ENCODE assay signal across 14 mouse cellular contexts in the genomic region with DNA sequence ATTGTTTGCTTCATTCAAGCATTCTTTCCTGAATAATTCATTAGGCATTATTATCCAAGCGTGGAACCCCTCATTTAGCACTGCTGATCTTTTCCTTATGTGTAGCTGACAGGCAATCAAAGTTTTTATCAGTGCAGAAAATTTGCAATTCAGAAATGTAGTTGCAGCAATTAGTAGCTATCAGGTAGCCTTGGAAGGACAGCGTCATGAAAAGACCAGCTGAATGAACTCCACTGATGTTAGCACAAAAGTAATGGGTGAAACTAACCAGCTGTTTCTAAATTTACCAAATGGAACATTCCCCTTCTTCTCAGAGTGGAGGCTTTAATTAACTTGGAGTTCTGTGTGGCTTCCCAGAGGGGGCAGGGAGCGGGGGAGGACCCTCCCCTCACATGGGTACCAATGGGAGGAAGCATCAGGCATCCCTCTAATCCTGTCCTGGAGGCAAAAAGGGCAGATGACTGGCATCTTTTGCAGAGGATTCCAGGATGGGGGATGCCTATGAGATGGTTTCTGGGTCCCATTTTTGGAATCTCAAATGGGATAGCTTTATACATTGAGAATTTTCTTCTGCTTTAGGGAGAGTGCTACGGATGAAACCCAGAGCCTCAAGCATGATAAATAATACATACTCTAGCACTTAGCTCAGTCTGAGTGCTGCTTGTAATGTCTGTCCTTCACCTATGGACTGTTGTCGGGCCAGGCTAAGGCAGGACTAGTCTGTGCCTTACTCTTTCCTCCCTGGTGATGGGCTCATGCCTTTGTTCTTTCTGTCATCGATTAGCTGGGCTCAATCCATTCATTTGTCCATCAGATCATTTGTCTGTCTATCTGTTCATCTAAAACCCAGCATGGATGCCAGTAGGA.
A peak's percentile ranks its signal among the peaks of the same experiment; 100 is the strongest.
DNase-seq lines count a peak whose midpoint lies in the region; ATAC-seq and TF ChIP-seq lines count a peak whose summit lies in the region.
"Had no signal": no experiment of that assay in that cellular context is flagged by ENCODE, and none has a peak within 500 bp of the region (broad histone marks: within the 10 kb centered on the region; RNA-seq: fewer than 3 reads in every experiment).

No protein-coding gene starts in this region.

- H3K27ac ChIP-seq in forebrain, embryonic 16.5 days (ENCODE audit: low read length) = peak overlapping the region; percentile 56; the same call in 1 of the 2 replicates
- H3K27ac ChIP-seq in midbrain, embryonic 12.5 days (replicated peaks) = no peak overlapping the region
- no peak overlapping the region for H3K27ac ChIP-seq in left cerebral cortex, adult 2 months
- H3K27ac ChIP-seq: embryonic facial prominence, embryonic 13.5 days; limb, embryonic 15.5 days had no signal

- no peak overlapping the region for H3K9ac ChIP-seq in forebrain, embryonic 16.5 days (replicated peaks; ENCODE audit: low read depth, low read length)
- no peak overlapping the region for H3K9ac ChIP-seq in midbrain, embryonic 12.5 days (replicated peaks)
- H3K9ac ChIP-seq: embryonic facial prominence, embryonic 13.5 days; limb, embryonic 15.5 days had no signal

- H3K4me3 ChIP-seq in forebrain, embryonic 16.5 days (replicated peaks; ENCODE audit: low read length) = no peak overlapping the region
- no peak overlapping the region for H3K4me3 ChIP-seq in midbrain, embryonic 12.5 days
- no peak overlapping the region for H3K4me3 ChIP-seq in left cerebral cortex, adult 2 months
- H3K4me3 ChIP-seq: embryonic facial prominence, embryonic 13.5 days; limb, embryonic 15.5 days had no signal

- H3K9me3 ChIP-seq in forebrain, embryonic 16.5 days (ENCODE audit: control insufficient read depth, low read length) = peaks cover 3% of the 10 kb centered on the region; the same call in 1 of the 2 replicates
- no peaks in the 10 kb centered on the region for H3K9me3 ChIP-seq in midbrain, embryonic 12.5 days
- H3K9me3 ChIP-seq: embryonic facial prominence, embryonic 13.5 days; G1E; limb, embryonic 15.5 days had no signal

- H3K27me3 ChIP-seq in forebrain, embryonic 16.5 days (replicated peaks; ENCODE audit: control insufficient read depth, insufficient read depth, low read length) = no peaks in the 10 kb centered on the region
- H3K27me3 ChIP-seq in midbrain, embryonic 12.5 days = peaks cover 56% of the 10 kb centered on the region
- H3K27me3 ChIP-seq: embryonic facial prominence, embryonic 13.5 days; limb, embryonic 15.5 days had no signal

- intact Hi-C loops in left cerebral cortex, adult 2 months (cut with DNase I) = no loop called here
- intact Hi-C loops in left cerebral cortex, postnatal 25 days (cut with DNase I) = no loop called here

- H3K36me3 ChIP-seq in forebrain, embryonic 16.5 days (ENCODE audit: control insufficient read depth, insufficient read depth) = no peaks in the 10 kb centered on the region
- H3K36me3 ChIP-seq in midbrain, embryonic 12.5 days = no peaks in the 10 kb centered on the region
- H3K36me3 ChIP-seq: embryonic facial prominence, embryonic 13.5 days; G1E; limb, embryonic 15.5 days had no signal

- peaks cover 25% of the 10 kb centered on the region for H3K4me1 ChIP-seq in forebrain, embryonic 16.5 days (replicated peaks; ENCODE audit: control insufficient read depth, insufficient read depth, low read length)
- H3K4me1 ChIP-seq in midbrain, embryonic 12.5 days = peaks cover 24% of the 10 kb centered on the region
- H3K4me1 ChIP-seq: limb, embryonic 15.5 days had no signal

- no peak for TF ChIP-seq CTCF in left cerebral cortex, adult 2 months (IDR thresholded peaks at IDR 0.05)

- H3K4me2 ChIP-seq in forebrain, embryonic 16.5 days (ENCODE audit: low read length) = no peak overlapping the region
- 0 out of 2 replicates have a peak overlapping the region, but pooled peaks have one; percentile 17 for H3K4me2 ChIP-seq in midbrain, embryonic 12.5 days (replicated peaks)
- H3K4me2 ChIP-seq: embryonic facial prominence, embryonic 13.5 days; limb, embryonic 15.5 days had no signal

- peak; percentile 93 for ATAC-seq in forebrain, embryonic 16.5 days
- ATAC-seq in midbrain, embryonic 12.5 days (ENCODE audit: low FRiP score, low read depth) = peak; percentile 84

- 17% methylated on average over 6 of the region's 6 CpGs for WGBS in forebrain, embryonic 16.5 days
- WGBS in midbrain, embryonic 12.5 days = 38% methylated on average over 6 of the region's 6 CpGs

- peak; percentile 38 for DNase-seq in embryo, embryonic 10.5 days (ENCODE audit: low spot score)
- no peak for DNase-seq in embryo, embryonic 10 days (ENCODE audit: low spot score)
- peak; percentile 57 for DNase-seq in Muller cell, postnatal 12 days (ENCODE audit: inconsistent ontology term)
- no peak for DNase-seq in spleen, postnatal 14 days (ENCODE audit: low spot score in 2 of 2)
- no peak for DNase-seq in left cerebral cortex, adult 2 months (ENCODE audit: extremely low spot score in 1 of 2, low spot score in 2 of 2)
- DNase-seq in left cerebral cortex, postnatal 25 days (ENCODE audit: low spot score in 2 of 2) = no peak
- DNase-seq: cerebellum, adult 11 months; lung, postnatal 36 days; thymus, postnatal 36 days had no signal

Comparison
In these comparisons a context has a peak if more than half of its experiments do, and no peak if none do; other contexts are left out.
1. DNase-seq: peak in embryo, embryonic 10.5 days (single experiment) and Muller cell, postnatal 12 days (single experiment); none in embryo, embryonic 10 days (single experiment), spleen, postnatal 14 days (0 of 2), left cerebral cortex, adult 2 months (0 of 2) and left cerebral cortex, postnatal 25 days (0 of 2).